Mouse (Mus musculus) MEL (cell line): ENCODE measurements around the gene Gas2.

ENCODE experiments used
- TBP ChIP-seq: IDR thresholded peaks from 2 replicates; pipeline ENCODE4 v1.8.0; 2011; ENCODE audit warnings: low read depth, low read length, improper control_type of control experiment
- ZNF384 ChIP-seq: IDR thresholded peaks from 2 replicates; pipeline ENCODE4 v1.6.1; 2012; ENCODE audit warnings: low read depth, mild to moderate bottlenecking, inconsistent platforms, low read length, improper control_type of control experiment

- TF ChIP-seq ZNF384 (no peak), TBP (no peak)
Measured at GRCm38 (mm10) chr7:51880121-51880520, 18.3 kb downstream of the Gas2 start.
